Mouse (Mus musculus): ENCODE measurements at regions not wholly inside any gene's neighbourhood (a gene's known extent, or its start where the extent isn't known, plus 50 kb on each side); places are given as distances from the start of the nearest gene placed in this dataset.
"Not testable (repeated sequence)": the region's sequence is repeated elsewhere in the genome, so short reads cannot be mapped to it uniquely, and the experiment has no call there.

GRCm38 (mm10) chr4:105844675-105845466 lies 55.2 kb downstream of the Gm12728 start:
- in situ Hi-C loops (cut with MboI; ENCODE audit: unreplicated experiment in 2 of 2) = no loop called here

GRCm38 (mm10) chr4:105845998-105846989 lies 56.6 kb downstream of the Gm12728 start:
- in situ Hi-C loops (cut with MboI; ENCODE audit: unreplicated experiment in 2 of 2) = not testable (repeated sequence)

GRCm38 (mm10) chr4:105853086-105853485 lies 63.4 kb downstream of the Gm12728 start:
- in situ Hi-C loops (cut with MboI; ENCODE audit: unreplicated experiment in 2 of 2) = no loop called here

- in situ Hi-C loops (cut with MboI; ENCODE audit: unreplicated experiment in 2 of 2) = no loop called here
Measured at GRCm38 (mm10) chr4:105859052-105859864, 69.6 kb downstream of the Gm12728 start.

- in situ Hi-C loops (cut with MboI; ENCODE audit: unreplicated experiment in 2 of 2) = no loop called here
Measured at GRCm38 (mm10) chr4:105860930-105861653, 71.4 kb downstream of the Gm12728 start.

GRCm38 (mm10) chr4:105861654-105862037 lies 72.0 kb downstream of the Gm12728 start:
- in situ Hi-C loops (cut with MboI; ENCODE audit: unreplicated experiment in 2 of 2) = no loop called here

- in situ Hi-C loops (cut with MboI; ENCODE audit: unreplicated experiment in 2 of 2) = no loop called here
Measured at GRCm38 (mm10) chr4:105870512-105870911, 80.8 kb downstream of the Gm12728 start.

- in situ Hi-C loops (cut with MboI; ENCODE audit: unreplicated experiment in 2 of 2) = no loop called here
Measured at GRCm38 (mm10) chr4:105877246-105877645, 87.6 kb downstream of the Gm12728 start.

- in situ Hi-C loops (cut with MboI; ENCODE audit: unreplicated experiment in 2 of 2) = no loop called here
Measured at GRCm38 (mm10) chr4:105879891-105880290, 90.2 kb downstream of the Gm12728 start.

GRCm38 (mm10) chr4:105884791-105885190 lies 95.1 kb downstream of the Gm12728 start:
- in situ Hi-C loops (cut with MboI; ENCODE audit: unreplicated experiment in 2 of 2) = no loop called here

- in situ Hi-C loops (cut with MboI; ENCODE audit: unreplicated experiment in 2 of 2) = no loop called here
Measured at GRCm38 (mm10) chr4:105891438-105891837, 101.8 kb downstream of the Gm12728 start.

GRCm38 (mm10) chr4:105892065-105892464 lies 102.4 kb downstream of the Gm12728 start:
- in situ Hi-C loops (cut with MboI; ENCODE audit: unreplicated experiment in 2 of 2) = no loop called here

- in situ Hi-C loops (cut with MboI; ENCODE audit: unreplicated experiment in 2 of 2) = no loop called here
Measured at GRCm38 (mm10) chr4:105895116-105895515, 105.4 kb downstream of the Gm12728 start.

- in situ Hi-C loops (cut with MboI; ENCODE audit: unreplicated experiment in 2 of 2) = no loop called here
Measured at GRCm38 (mm10) chr4:105898054-105898847, 108.6 kb downstream of the Gm12728 start.

- in situ Hi-C loops (cut with MboI; ENCODE audit: unreplicated experiment in 2 of 2) = no loop called here
Measured at GRCm38 (mm10) chr4:105904896-105905295, 115.2 kb downstream of the Gm12728 start.

- in situ Hi-C loops (cut with MboI; ENCODE audit: unreplicated experiment in 2 of 2) = no loop called here
Measured at GRCm38 (mm10) chr4:105906411-105906810, 116.7 kb downstream of the Gm12728 start.

- in situ Hi-C loops (cut with MboI; ENCODE audit: unreplicated experiment in 2 of 2) = no loop called here
Measured at GRCm38 (mm10) chr4:105907611-105908010, 117.9 kb downstream of the Gm12728 start.

- in situ Hi-C loops (cut with MboI; ENCODE audit: unreplicated experiment in 2 of 2) = no loop called here
Measured at GRCm38 (mm10) chr4:105908281-105908680, 118.6 kb downstream of the Gm12728 start.

GRCm38 (mm10) chr4:105909272-105909671 lies 119.6 kb downstream of the Gm12728 start:
- in situ Hi-C loops (cut with MboI; ENCODE audit: unreplicated experiment in 2 of 2) = no loop called here
